Mouse (Mus musculus): ENCODE data around the gene Gm49403. TPM values are rescaled to one million over a fixed set of nuclear protein-coding genes. Genes with fewer than 3 reads are reported as not detected.
"Not testable (repeated sequence)": the region's sequence is repeated elsewhere in the genome, so short reads cannot be mapped to it uniquely, and the experiment has no call there.

Gene Gm49403
- polyA plus RNA-seq, 1 experiment from 2014 or later, result not detected

- H3K4me1 ChIP-seq (ENCODE audit: control insufficient read depth, insufficient read depth, low read length); H3K4me2 ChIP-seq (ENCODE audit: low read length); DNase-seq (ENCODE audit: low spot score); H3K27me3 ChIP-seq (replicated peaks; ENCODE audit: control insufficient read depth, insufficient read depth, low read length); ATAC-seq; H3K9me3 ChIP-seq (replicated peaks; ENCODE audit: control insufficient read depth, low read length); H3K9ac ChIP-seq (ENCODE audit: low read length); H3K27ac ChIP-seq (ENCODE audit: low read depth, low read length); H3K4me3 ChIP-seq (ENCODE audit: low read depth, low read length): not testable (repeated sequence)
- WGBS, result 80% methylated on average over 3 of the region's 3 CpGs
- peaks cover 21% of the 10 kb centered on the region for H3K36me3 ChIP-seq (ENCODE audit: control insufficient read depth, insufficient read depth, low read length)
These were observed 13.3 kb upstream of the Gm49403 start for GRCm38 (mm10) chr19:8870381-8870780.

- ATAC-seq, result 0 out of 2 replicates have a peak, but pooled peaks have one; percentile 8
- H3K4me3 ChIP-seq (ENCODE audit: low read depth, low read length), result peak overlapping the region; percentile 96
- H3K4me1 ChIP-seq (ENCODE audit: control insufficient read depth, insufficient read depth, low read length), result peaks cover 7% of the 10 kb centered on the region
- no peak overlapping the region for H3K27ac ChIP-seq (ENCODE audit: low read depth, low read length)
- DNase-seq (ENCODE audit: low spot score), result no peak
- peak overlapping the region; percentile 95 for H3K9ac ChIP-seq (ENCODE audit: low read length)
- peak overlapping the region; percentile 95 for H3K4me2 ChIP-seq (ENCODE audit: low read length)
- H3K27me3 ChIP-seq (replicated peaks; ENCODE audit: control insufficient read depth, insufficient read depth, low read length), result no peaks in the 10 kb centered on the region
- no peaks in the 10 kb centered on the region for H3K9me3 ChIP-seq (replicated peaks; ENCODE audit: control insufficient read depth, low read length)
- WGBS, result 56% methylated on average over 9 of the region's 9 CpGs
- peaks cover 24% of the 10 kb centered on the region for H3K36me3 ChIP-seq (ENCODE audit: control insufficient read depth, insufficient read depth, low read length)
These were observed 12.9 kb upstream of the Gm49403 start for GRCm38 (mm10) chr19:8870838-8871237.

- Histone ChIP-seq H3K9ac (ENCODE audit: low read length) (peak within 1 kb of the TSS; percentile 95), H3K4me1 (ENCODE audit: control insufficient read depth, insufficient read depth, low read length) (peaks cover 7% of the 10 kb centered on the region), H3K4me3 (ENCODE audit: low read depth, low read length) (peak within 1 kb of the TSS; percentile 96), H3K27me3 (replicated peaks; ENCODE audit: control insufficient read depth, insufficient read depth, low read length) (no peaks in the 10 kb centered on the region), H3K4me2 (ENCODE audit: low read length) (peak within 1 kb of the TSS; percentile 95), H3K27ac (ENCODE audit: low read depth, low read length) (peak within 1 kb of the TSS; percentile 48; the same call in 1 of the 2 replicates), H3K9me3 (replicated peaks; ENCODE audit: control insufficient read depth, low read length) (no peaks in the 10 kb centered on the region), H3K36me3 (ENCODE audit: control insufficient read depth, insufficient read depth, low read length) (peaks cover 31% of the 10 kb centered on the region)
- ATAC-seq, result peak; percentile 98
- 2% methylated on average over 59 of the region's 59 CpGs for WGBS
- DNase-seq (ENCODE audit: low spot score), result peak; percentile 97
These were observed 12.2 kb upstream of the Gm49403 start, which contains the start of gene Ubxn1 for GRCm38 (mm10) chr19:8871267-8872186. TSS of gene Ubxn1 (plus strand) at chr19:8871496.

- peak overlapping the region; percentile 95 for H3K9ac ChIP-seq (ENCODE audit: low read length)
- no peaks in the 10 kb centered on the region for H3K9me3 ChIP-seq (replicated peaks; ENCODE audit: control insufficient read depth, low read length)
- H3K36me3 ChIP-seq (ENCODE audit: control insufficient read depth, insufficient read depth, low read length), result peaks cover 38% of the 10 kb centered on the region
- 82% methylated on average over 10 of the region's 10 CpGs for whole genome bisulfite sequencing
- no peak overlapping the region for H3K27ac ChIP-seq (ENCODE audit: low read depth, low read length)
- no peaks in the 10 kb centered on the region for H3K27me3 ChIP-seq (replicated peaks; ENCODE audit: control insufficient read depth, insufficient read depth, low read length)
- no peak for ATAC-seq
- peak overlapping the region; percentile 96 for H3K4me3 ChIP-seq (ENCODE audit: low read depth, low read length)
- peaks cover 7% of the 10 kb centered on the region for H3K4me1 ChIP-seq (ENCODE audit: control insufficient read depth, insufficient read depth, low read length)
- no peak for DNase-seq (ENCODE audit: low spot score)
- H3K4me2 ChIP-seq (ENCODE audit: low read length), result peak overlapping the region; percentile 95
These were observed 11.4 kb upstream of the Gm49403 start for GRCm38 (mm10) chr19:8872266-8872840.

GRCm38 (mm10) chr19:8875031-8875430 lies 8.7 kb upstream of the Gm49403 start:
- WGBS, result 94% methylated on average over 7 of the region's 7 CpGs
- ATAC-seq (no peak), DNase-seq (ENCODE audit: low spot score) (no peak)
- Histone ChIP-seq H3K36me3 (ENCODE audit: control insufficient read depth, insufficient read depth, low read length) (peaks cover 48% of the 10 kb centered on the region), H3K9ac (ENCODE audit: low read length) (no peak overlapping the region), H3K27ac (ENCODE audit: low read depth, low read length) (no peak overlapping the region), H3K4me2 (ENCODE audit: low read length) (no peak overlapping the region), H3K4me1 (ENCODE audit: control insufficient read depth, insufficient read depth, low read length) (peaks cover 7% of the 10 kb centered on the region), H3K27me3 (replicated peaks; ENCODE audit: control insufficient read depth, insufficient read depth, low read length) (no peaks in the 10 kb centered on the region), H3K9me3 (replicated peaks; ENCODE audit: control insufficient read depth, low read length) (no peaks in the 10 kb centered on the region), H3K4me3 (ENCODE audit: low read depth, low read length) (no peak overlapping the region)

- peaks cover 25% of the 10 kb centered on the region for H3K36me3 ChIP-seq (ENCODE audit: control insufficient read depth, insufficient read depth, low read length)
- H3K9me3 ChIP-seq (replicated peaks; ENCODE audit: control insufficient read depth, low read length), result no peaks in the 10 kb centered on the region
- no peaks in the 10 kb centered on the region for H3K27me3 ChIP-seq (replicated peaks; ENCODE audit: control insufficient read depth, insufficient read depth, low read length)
- H3K4me1 ChIP-seq (ENCODE audit: control insufficient read depth, insufficient read depth, low read length), result 0 out of 2 replicates have a peak, but pooled peaks cover 3% of the 10 kb centered on the region
- peak within 1 kb of the TSS; percentile 67 for H3K4me3 ChIP-seq (ENCODE audit: low read depth, low read length)
- DNase-seq (ENCODE audit: low spot score), result peak; percentile 92
- under 1% methylated on average over 42 of the region's 42 CpGs for WGBS
- H3K27ac ChIP-seq (ENCODE audit: low read depth, low read length), result peak within 1 kb of the TSS; percentile 61
- peak within 1 kb of the TSS; percentile 83 for H3K9ac ChIP-seq (ENCODE audit: low read length)
- ATAC-seq, result peak; percentile 98
- H3K4me2 ChIP-seq (ENCODE audit: low read length), result peak within 1 kb of the TSS; percentile 94
These were observed 3.3 kb upstream of the Gm49403 start, which contains the start of gene Uqcc3 for GRCm38 (mm10) chr19:8880311-8881033. TSS of gene Uqcc3 (minus strand) at chr19:8880923.

GRCm38 (mm10) chr19:8881034-8881392 lies 2.7 kb upstream of the Gm49403 start:
- ATAC-seq, result no peak
- H3K27ac ChIP-seq (ENCODE audit: low read depth, low read length), result no peak overlapping the region
- WGBS, result 20% methylated on average over 3 of the region's 3 CpGs

GRCm38 (mm10) chr19:8886916-8887584 lies 3.3 kb downstream of the Gm49403 start:
- no peaks in the 10 kb centered on the region for H3K9me3 ChIP-seq (replicated peaks; ENCODE audit: control insufficient read depth, low read length)
- H3K4me3 ChIP-seq (ENCODE audit: low read depth, low read length), result no peak overlapping the region
- no peak overlapping the region for H3K27ac ChIP-seq (ENCODE audit: low read depth, low read length)
- peaks cover 7% of the 10 kb centered on the region; the same call in 1 of the 2 replicates for H3K36me3 ChIP-seq (ENCODE audit: control insufficient read depth, insufficient read depth, low read length)
- peak overlapping the region; percentile 76; the same call in 1 of the 2 replicates for H3K4me2 ChIP-seq (ENCODE audit: low read length)
- no peak for DNase-seq (ENCODE audit: low spot score)
- no peaks in the 10 kb centered on the region for H3K27me3 ChIP-seq (replicated peaks; ENCODE audit: control insufficient read depth, insufficient read depth, low read length)
- WGBS, result 58% methylated on average over 1 of the region's 1 CpGs
- H3K4me1 ChIP-seq (ENCODE audit: control insufficient read depth, insufficient read depth, low read length), result peaks cover 9% of the 10 kb centered on the region; the same call in 1 of the 2 replicates
- peak overlapping the region; percentile 77 for H3K9ac ChIP-seq (ENCODE audit: low read length)
- ATAC-seq, result no peak

More at GRCm38 (mm10) chr19:8881034-8881392, 2.7 kb upstream of the Gm49403 start:
- peaks cover 22% of the 10 kb centered on the region for H3K36me3 ChIP-seq (ENCODE audit: control insufficient read depth, insufficient read depth, low read length)
- no peaks in the 10 kb centered on the region for H3K9me3 ChIP-seq (replicated peaks; ENCODE audit: control insufficient read depth, low read length)
- no peak for DNase-seq (ENCODE audit: low spot score)
- H3K4me1 ChIP-seq (ENCODE audit: control insufficient read depth, insufficient read depth, low read length), result 0 out of 2 replicates have a peak, but pooled peaks cover 3% of the 10 kb centered on the region
- peak overlapping the region; percentile 83 for H3K9ac ChIP-seq (ENCODE audit: low read length)
- no peaks in the 10 kb centered on the region for H3K27me3 ChIP-seq (replicated peaks; ENCODE audit: control insufficient read depth, insufficient read depth, low read length)
- H3K4me3 ChIP-seq (ENCODE audit: low read depth, low read length), result peak overlapping the region; percentile 67
- peak overlapping the region; percentile 94 for H3K4me2 ChIP-seq (ENCODE audit: low read length)
